Mouse (Mus musculus): ENCODE measurements around the gene Sstr1. TPM values are rescaled to one million over a fixed set of nuclear protein-coding genes. Genes with fewer than 3 reads are reported as not detected.

The Sstr1 gene
- 54.5 and 65.6 TPM in 2 replicates for polyA plus RNA-seq (2012; rRNA removed)

DNA sequence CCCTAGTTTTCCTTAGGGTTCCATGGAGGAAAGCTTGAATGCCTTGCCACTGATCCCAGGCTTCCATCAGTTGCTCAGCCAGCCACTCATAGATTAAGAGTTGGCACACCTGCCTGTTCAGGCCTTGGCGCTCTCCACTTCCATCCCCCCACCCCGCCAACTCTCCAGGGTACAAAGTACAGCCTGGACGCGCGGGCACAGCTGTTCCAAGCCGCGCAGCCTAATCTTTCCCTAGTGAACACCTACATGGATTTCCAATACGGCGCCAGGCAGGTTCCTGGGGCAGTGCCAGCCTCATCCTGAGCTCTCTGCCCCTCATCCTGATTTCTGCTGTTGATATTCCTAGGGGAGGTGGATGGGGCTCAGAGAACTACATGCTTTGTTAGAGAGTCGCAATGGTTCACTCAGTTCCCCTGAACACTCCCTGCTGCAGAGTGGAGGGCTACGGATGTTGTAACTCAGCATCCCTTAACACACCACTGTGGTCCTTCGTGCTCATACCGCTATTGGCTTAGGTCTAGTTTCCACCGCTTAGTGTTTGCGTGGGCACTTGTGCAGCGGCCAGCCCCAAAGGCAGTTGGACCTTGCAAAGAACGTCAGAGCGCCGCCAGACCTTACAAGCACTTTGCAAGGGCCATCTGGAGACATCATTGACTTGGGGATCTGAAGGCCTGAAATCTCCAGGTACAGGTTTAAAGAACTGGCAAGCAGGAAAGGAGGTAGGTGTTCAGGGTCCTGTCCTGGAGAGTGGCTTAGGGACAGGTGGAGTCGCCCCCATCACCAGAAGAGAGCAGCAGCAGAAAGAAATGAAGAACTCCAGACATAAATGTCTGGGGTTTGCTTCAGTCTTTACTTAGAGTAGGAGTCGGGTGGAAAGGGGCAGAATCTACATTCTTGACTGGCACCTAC lies at the start of gene Sstr1:
TSS of gene Sstr1 (plus strand) at position 610 of the 909 bp plus-strand sequence.

Other genes with a start within 250 kb of the Sstr1 start
- gene Clec14a, start 57.5 kb downstream of the Sstr1 start, polyA plus RNA-seq (2012; rRNA removed): 6.1 and 6.3 TPM in 2 replicates

Data from colon, adult 2 months (tissue).